Mouse (Mus musculus) ES-E14 (cell line): ENCODE measurements around the gene Rps6ka1. TPM values are rescaled to one million over a fixed set of nuclear protein-coding genes. Genes with fewer than 3 reads are reported as not detected.

Experiments used
- DNase-seq: peaks from one replicate; pipeline ENCODE4 v3.0.0-alpha.2; 2013; ENCODE audit warnings: low read depth, low spot score
- H3K27ac ChIP-seq: 2 replicates; pipeline ENCODE4 v1.5.1; 2012; ENCODE audit warnings: low read depth, mild to moderate bottlenecking, low read length, moderate library complexity, mixed read lengths; ENCODE audit not compliant: poor library complexity, insufficient read depth, severe bottlenecking
- H3K36me3 ChIP-seq: 2 replicates; pipeline ENCODE4 v1.6.1; 2012; ENCODE audit warnings: mild to moderate bottlenecking, low read length, moderate library complexity, mixed read lengths; ENCODE audit not compliant: control insufficient read depth, poor library complexity, insufficient read depth, severe bottlenecking
- H3K4me1 ChIP-seq, 2 experiments: fragments of 150-350 bp in 1 of 2; sonication (generic) in 1 of 2; 2 replicates each; pipeline ENCODE4 v1.6.1; 2012; ENCODE audit warnings: low read length in 2 of 2, mild to moderate bottlenecking in 1 of 2, mixed read lengths in 1 of 2; ENCODE audit not compliant: control insufficient read depth in 2 of 2, insufficient read depth in 2 of 2, poor library complexity in 1 of 2
- H3K4me3 ChIP-seq, 2 experiments: fragments of 150-350 bp in 1 of 2; sonication (generic) in 1 of 2; 2 replicates each; pipeline ENCODE4 v1.5.1; 2012; ENCODE audit warnings: low read length in 2 of 2, low read depth in 1 of 2, mild to moderate bottlenecking in 1 of 2, mixed read lengths in 1 of 2; ENCODE audit not compliant: insufficient read depth in 1 of 2, poor library complexity in 1 of 2, severe bottlenecking in 1 of 2
- H3K9ac ChIP-seq: 2 replicates; pipeline ENCODE4 v1.6.1; 2012; ENCODE audit warnings: low read depth, mild to moderate bottlenecking, low read length, mixed read lengths; ENCODE audit not compliant: poor library complexity, insufficient read depth, severe bottlenecking
- H3K9me3 ChIP-seq: fragments of 150-350 bp; sonication (generic); 2 replicates; pipeline ENCODE4 v1.6.1; 2012; ENCODE audit warnings: low read depth, mild to moderate bottlenecking, low read length; ENCODE audit not compliant: control insufficient read depth, insufficient read depth
- CHD2 ChIP-seq: IDR thresholded peaks from 2 replicates; pipeline ENCODE4 v1.6.1; 2014; ENCODE audit warnings: mild to moderate bottlenecking, low read depth, low read length, inconsistent platforms
- HCFC1 ChIP-seq: IDR thresholded peaks from 2 replicates; pipeline ENCODE4 v1.6.1; 2012; ENCODE audit warnings: low read length, inconsistent platforms, borderline replicate concordance; ENCODE audit not compliant: insufficient read depth
- MAFK ChIP-seq: IDR thresholded peaks from 2 replicates; pipeline ENCODE4 v1.6.1; 2014; ENCODE audit warnings: mild to moderate bottlenecking, low read depth, low read length, inconsistent platforms; ENCODE audit not compliant: insufficient read depth
- ZC3H11A ChIP-seq: IDR thresholded peaks from 2 replicates; pipeline ENCODE4 v1.6.1; 2012; ENCODE audit warnings: low read depth, mild to moderate bottlenecking, inconsistent platforms, low read length, borderline replicate concordance
- ZNF384 ChIP-seq: IDR thresholded peaks from 2 replicates; pipeline ENCODE4 v1.6.1; 2012; ENCODE audit warnings: low read depth, low read length, inconsistent platforms
- in situ Hi-C, 2 experiments: fragments of 600-800 bp; cut with MboI; formaldehyde crosslinking; loops; one replicate each; pipeline ENCODE4 v1.15.1; 2025; ENCODE audit warnings: low sequenced_read_pairs in 2 of 2, inconsistent platforms in 1 of 2; ENCODE audit not compliant: unreplicated experiment in 2 of 2
- total RNA-seq: library from RNA; depleted of rRNA; stranded (reverse); fragments of 300-350 nt; gene quantifications from 2 replicates; pipeline ENCODE4 v1.2.3, GENCODE M21; 2012

The Rps6ka1 gene
- total RNA-seq, 1 experiment, result 87.1 TPM

GRCm38 (mm10) chr4:133825731-133826130 is 61.9 kb downstream of the Rps6ka1 start:
- peaks cover 6 to 8% of the 10 kb centered on the region in 2 experiments; a peak in 3 of 4 replicates for H3K4me1 ChIP-seq
- H3K9ac ChIP-seq, result no peak overlapping the region
- H3K27ac ChIP-seq, result no peak overlapping the region
- no peaks in the 10 kb centered on the region for H3K9me3 ChIP-seq
- TF ChIP-seq CHD2, result no peak
- no peak for TF ChIP-seq MAFK
- DNase-seq, result no peak
- no peaks in the 10 kb centered on the region for H3K36me3 ChIP-seq
- H3K4me3 ChIP-seq, result no peak overlapping the region
- in situ Hi-C loops, result loop anchor here (5.0 to 25.0 kb wide), 4 partner anchors 151 to 238 kb away; partner anchors contain the start of genes Gpn2 (in 1 of the 2) and Pigv (in 1 of the 2)

GRCm38 (mm10) chr4:133820806-133821560 is 66.6 kb downstream of the Rps6ka1 start:
- Histone ChIP-seq H3K36me3 (no peaks in the 10 kb centered on the region), H3K4me1 (peaks cover 3 to 4% of the 10 kb centered on the region in 2 experiments; a peak in 3 of 4 replicates), H3K9me3 (no peaks in the 10 kb centered on the region), H3K4me3 (peak overlapping the region; percentile 40 to 50), H3K27ac (peak overlapping the region; percentile 81), H3K9ac (peak overlapping the region; percentile 62)
- in situ Hi-C loops, result loop anchor here in 1 of 2 experiments (10.0 kb wide), 1 partner anchor 146 kb away; the partner anchor contains the start of gene Pigv
- DNase-seq, result no peak
- TF ChIP-seq CHD2, result no peak
- TF ChIP-seq ZNF384, result 0 out of 2 replicates have a peak, but pooled peaks have one; percentile 13
- TF ChIP-seq MAFK, result no peak

- peak overlapping the region; percentile 40 to 50; a peak in 2 of 4 replicates for H3K4me3 ChIP-seq
- H3K4me1 ChIP-seq, result peaks cover 3 to 5% of the 10 kb centered on the region in 2 experiments; a peak in 3 of 4 replicates
- TF ChIP-seq ZC3H11A (no peak), ZNF384 (no peak), HCFC1 (no peak), CHD2 (no peak), MAFK (no peak)
- H3K36me3 ChIP-seq, result no peaks in the 10 kb centered on the region
- H3K9ac ChIP-seq, result no peak overlapping the region; the same call in 1 of the 2 replicates
- no peak overlapping the region; the same call in 1 of the 2 replicates for H3K27ac ChIP-seq
- H3K9me3 ChIP-seq, result no peaks in the 10 kb centered on the region
- in situ Hi-C loops, result loop anchor here in 1 of 2 experiments (10.0 kb wide), 1 partner anchor 145 kb away; the partner anchor contains the start of gene Pigv
- DNase-seq, result no peak
These were observed 67.4 kb downstream of the Rps6ka1 start for GRCm38 (mm10) chr4:133820166-133820565.

GRCm38 (mm10) chr4:133817356-133817755 is 70.2 kb downstream of the Rps6ka1 start:
- H3K9me3 ChIP-seq, result no peaks in the 10 kb centered on the region
- TF ChIP-seq CHD2 (no peak), MAFK (no peak), ZC3H11A (no peak), ZNF384 (no peak), HCFC1 (no peak)
- H3K9ac ChIP-seq, result no peak overlapping the region; the same call in 1 of the 2 replicates
- peaks cover 3 to 11% of the 10 kb centered on the region in 2 experiments; a peak in 3 of 4 replicates for H3K4me1 ChIP-seq
- no peaks in the 10 kb centered on the region for H3K36me3 ChIP-seq
- peak overlapping the region in 1 of 2 experiments; percentile 66; a peak in 2 of 4 replicates for H3K4me3 ChIP-seq
- no peak for DNase-seq
- in situ Hi-C loops, result no loop called here
- H3K27ac ChIP-seq, result peak overlapping the region; percentile 100; the same call in 1 of the 2 replicates
